Comparison of ENCODE assay signal across 10 mouse cellular contexts in genomic region chr9:22066433-22066832, GRCm38 (mm10). TPM values are rescaled to one million over a fixed set of nuclear protein-coding genes. Genes with fewer than 3 reads are reported as not detected.
DNase-seq lines count a peak whose midpoint lies in the region; ATAC-seq and TF ChIP-seq lines count a peak whose summit lies in the region.
"Had no signal": no experiment of that assay in that cellular context is flagged by ENCODE, and none has a peak within 500 bp of the region (broad histone marks: within the 10 kb centered on the region; RNA-seq: fewer than 3 reads in every experiment).

No protein-coding gene starts in this region.

- WGBS in intestine, postnatal 0 days: 71% methylated on average over 3 of the region's 3 CpGs
- WGBS in intestine, embryonic 16.5 days: 77% methylated on average over 3 of the region's 3 CpGs
- 65% methylated on average over 3 of the region's 3 CpGs for WGBS in limb, embryonic 11.5 days

- no peak overlapping the region for H3K4me2 ChIP-seq in intestine, postnatal 0 days (replicated peaks; ENCODE audit: low read depth)
- no peak overlapping the region for H3K4me2 ChIP-seq in intestine, embryonic 16.5 days (ENCODE audit: low read depth, low read length)
- no peak overlapping the region for H3K4me2 ChIP-seq in limb, embryonic 11.5 days (ENCODE audit: low read depth, severe bottlenecking)
- H3K4me2 ChIP-seq: limb, embryonic 13.5 days had no signal

- peak; percentile 92 for TF ChIP-seq RAD21 in MEL (IDR thresholded peaks at IDR 0.05; ENCODE audit: low read depth, low read length)

- H3K27ac ChIP-seq in intestine, postnatal 0 days (ENCODE audit: low read depth, low read length): no peak overlapping the region
- H3K27ac ChIP-seq in intestine, embryonic 16.5 days (ENCODE audit: low read length): no peak overlapping the region
- H3K27ac ChIP-seq in MEL (ENCODE audit: control insufficient read depth, low read depth, low read length): no peak overlapping the region
- H3K27ac ChIP-seq in limb, embryonic 11.5 days (replicated peaks; ENCODE audit: low read depth, low read length): no peak overlapping the region
- H3K27ac ChIP-seq: limb, embryonic 13.5 days had no signal

- H3K9me3 ChIP-seq in intestine, postnatal 0 days (ENCODE audit: control insufficient read depth): no peaks in the 10 kb centered on the region
- H3K9me3 ChIP-seq in intestine, embryonic 16.5 days (ENCODE audit: control insufficient read depth, low read length): no peaks in the 10 kb centered on the region
- no peaks in the 10 kb centered on the region for H3K9me3 ChIP-seq in MEL (replicated peaks; ENCODE audit: insufficient read depth, low read length)
- no peaks in the 10 kb centered on the region for H3K9me3 ChIP-seq in limb, embryonic 11.5 days (ENCODE audit: control insufficient read depth, low read length)
- H3K9me3 ChIP-seq: limb, embryonic 13.5 days had no signal

- peak; percentile 24 for DNase-seq in A20 (ENCODE audit: low read depth, low spot score)
- DNase-seq in MEL (ENCODE audit: low read depth, low spot score): peak; percentile 81
- DNase-seq in cerebellum, postnatal 10 days: peak; percentile 84 to 85
- peak; percentile 54 for DNase-seq in limb, embryonic 11.5 days (ENCODE audit: low spot score)
- DNase-seq in spleen, postnatal 14 days (ENCODE audit: low spot score in 2 of 2): peak; percentile 37 to 54
- DNase-seq in layer of hippocampus, adult 8-10 months (ENCODE audit: low spot score in 2 of 2): no peak

- no peaks in the 10 kb centered on the region for H3K27me3 ChIP-seq in intestine, postnatal 0 days (replicated peaks; ENCODE audit: control insufficient read depth, insufficient read depth, low read length)
- H3K27me3 ChIP-seq in intestine, embryonic 16.5 days (replicated peaks; ENCODE audit: control insufficient read depth, insufficient read depth, low read length): no peaks in the 10 kb centered on the region
- H3K27me3 ChIP-seq in MEL (ENCODE audit: control insufficient read depth in 1 of 2, insufficient read depth in 2 of 2, low read length in 2 of 2): no peaks in the 10 kb centered on the region
- no peaks in the 10 kb centered on the region for H3K27me3 ChIP-seq in limb, embryonic 11.5 days (ENCODE audit: control insufficient read depth, insufficient read depth, low read length)
- H3K27me3 ChIP-seq: limb, embryonic 13.5 days had no signal

- TF ChIP-seq EP300 in MEL (IDR thresholded peaks at IDR 0.05; ENCODE audit: low read depth in 1 of 2, low read length in 2 of 2): no peak

- no peak for ATAC-seq in intestine, postnatal 0 days
- no peak for ATAC-seq in intestine, embryonic 16.5 days
- ATAC-seq in limb, embryonic 11.5 days (ENCODE audit: insufficient number of reproducible peaks, low FRiP score, low TSS enrichment, low read depth): no peak

- no peak overlapping the region for H3K9ac ChIP-seq in intestine, postnatal 0 days (ENCODE audit: low read depth, low read length)
- no peak overlapping the region for H3K9ac ChIP-seq in intestine, embryonic 16.5 days (ENCODE audit: low read depth, low read length)
- H3K9ac ChIP-seq in MEL (ENCODE audit: control insufficient read depth, low read depth, low read length, poor library complexity, severe bottlenecking): no peak overlapping the region
- H3K9ac ChIP-seq in limb, embryonic 11.5 days (ENCODE audit: low read length): no peak overlapping the region
- H3K9ac ChIP-seq: limb, embryonic 13.5 days had no signal

- no peak for TF ChIP-seq POLR2A in MEL (IDR thresholded peaks at IDR 0.05; ENCODE audit: control insufficient read depth in 1 of 2, insufficient read depth in 1 of 2, low read depth in 1 of 2, low read length in 2 of 2, poor library complexity in 1 of 2)

- peak; percentile 93 for TF ChIP-seq CTCF in intestine, postnatal 0 days (IDR thresholded peaks at IDR 0.05; ENCODE audit: low read depth)
- peak; percentile 98 to 99 (median 98) for TF ChIP-seq CTCF in MEL (IDR thresholded peaks at IDR 0.05 in 2 of 3, conservative IDR thresholded peaks at IDR 0.05 in 1 of 3; ENCODE audit: control insufficient read depth in 1 of 3, insufficient read depth in 1 of 3, low read depth in 2 of 3, low read length in 3 of 3, poor library complexity in 1 of 3, severe bottlenecking in 1 of 3)

- H3K4me3 ChIP-seq in intestine, postnatal 0 days (ENCODE audit: low read depth, low read length): no peak overlapping the region
- H3K4me3 ChIP-seq in intestine, embryonic 16.5 days (ENCODE audit: low read length): no peak overlapping the region
- H3K4me3 ChIP-seq in MEL (ENCODE audit: control insufficient read depth in 1 of 2, insufficient read depth in 1 of 2, low read depth in 2 of 2, low read length in 2 of 2): no peak overlapping the region
- H3K4me3 ChIP-seq in limb, embryonic 11.5 days (ENCODE audit: low read depth, low read length): no peak overlapping the region
- H3K4me3 ChIP-seq: limb, embryonic 13.5 days had no signal

- peaks cover 44% of the 10 kb centered on the region for H3K36me3 ChIP-seq in intestine, postnatal 0 days (ENCODE audit: control insufficient read depth, insufficient read depth)
- H3K36me3 ChIP-seq in intestine, embryonic 16.5 days (ENCODE audit: control insufficient read depth, insufficient read depth, low read length): peaks cover 24% of the 10 kb centered on the region
- H3K36me3 ChIP-seq in MEL (ENCODE audit: control insufficient read depth in 1 of 2, insufficient read depth in 2 of 2, low read length in 2 of 2): peaks cover 3 to 8% of the 10 kb centered on the region in 2 experiments
- H3K36me3 ChIP-seq in limb, embryonic 11.5 days (ENCODE audit: control insufficient read depth, insufficient read depth, low read length): peaks cover 14% of the 10 kb centered on the region; the same call in 1 of the 2 replicates

- H3K4me1 ChIP-seq in intestine, postnatal 0 days (replicated peaks; ENCODE audit: control insufficient read depth, insufficient read depth, low read length): no peaks in the 10 kb centered on the region
- peaks cover 7% of the 10 kb centered on the region for H3K4me1 ChIP-seq in intestine, embryonic 16.5 days (ENCODE audit: control insufficient read depth, insufficient read depth, low read length)
- H3K4me1 ChIP-seq in MEL (ENCODE audit: control insufficient read depth in 1 of 2, insufficient read depth in 2 of 2, low read length in 2 of 2): peaks cover 1 to 6% of the 10 kb centered on the region in 2 experiments
- peaks cover 5% of the 10 kb centered on the region; the same call in 1 of the 2 replicates for H3K4me1 ChIP-seq in limb, embryonic 11.5 days (ENCODE audit: control insufficient read depth, insufficient read depth, low read length)

- H3K79me2 ChIP-seq in MEL (ENCODE audit: control insufficient read depth, insufficient read depth, low read length, poor library complexity): peaks cover 6% of the 10 kb centered on the region

TF ChIP-seq in MEL, 35 proteins besides CTCF, POLR2A, EP300 and RAD21 (continues in another document):
- TF ChIP-seq SMC3 (IDR thresholded peaks at IDR 0.05; ENCODE audit: low read depth, low read length): peak; percentile 99

RNA-seq across cellular contexts. Expression of gene Gm49318, which starts 4.6 kb away (rescaled TPM):
- polyA plus RNA-seq in intestine, postnatal 0 days (2015; fragmentation: Nextera tagmentation; extraction: Ambion mirVana): not detected in 2 replicates
- not detected in 2 replicates for polyA plus RNA-seq in intestine, embryonic 16.5 days (2015; fragmentation: Nextera tagmentation; extraction: Ambion mirVana)
- total RNA-seq in MEL (2012; rRNA removed): not detected in 2 replicates
- polyA plus RNA-seq in MEL (2012; ENCODE audit: insufficient read depth in 1 of 2, insufficient read length in 2 of 2, low read depth in 1 of 2, low replicate concordance in 2 of 2, missing spikeins in 1 of 2): not detected
- not detected in 2 replicates for polyA plus RNA-seq in limb, embryonic 11.5 days (2014; fragmentation: Nextera tagmentation; extraction: Ambion mirVana)
- total RNA-seq in layer of hippocampus, adult 8-10 months (2022): not detected
- polyA plus RNA-seq: limb, embryonic 13.5 days; stomach, embryonic 16.5 days had no signal

RNA-seq across cellular contexts. Expression of gene Zfp653, which starts 4.7 kb away (rescaled TPM):
- 4.2 and 4.5 TPM in 2 replicates for polyA plus RNA-seq in intestine, postnatal 0 days (2015; fragmentation: Nextera tagmentation; extraction: Ambion mirVana)
- polyA plus RNA-seq in intestine, embryonic 16.5 days (2015; fragmentation: Nextera tagmentation; extraction: Ambion mirVana): 9.2 and 9.7 TPM in 2 replicates
- total RNA-seq in MEL (2012; rRNA removed): 16.7 and 19.2 TPM in 2 replicates
- 10 to 100 TPM in 1 of 2 experiments, not detected in 1; 40.4 TPM for polyA plus RNA-seq in MEL (2012; ENCODE audit: insufficient read depth in 1 of 2, insufficient read length in 2 of 2, low read depth in 1 of 2, low replicate concordance in 2 of 2, missing spikeins in 1 of 2)
- polyA plus RNA-seq in limb, embryonic 11.5 days (2014; fragmentation: Nextera tagmentation; extraction: Ambion mirVana): 5.8 and 8.7 TPM in 2 replicates
- 10 to 100 TPM; 22.9 to 26.6 (median 23.9) TPM for total RNA-seq in layer of hippocampus, adult 8-10 months (2022)

RNA-seq across cellular contexts. Expression of gene Elavl3, which starts 14.6 kb away (rescaled TPM):
- 0.78 and 0.99 TPM in 2 replicates for polyA plus RNA-seq in intestine, postnatal 0 days (2015; fragmentation: Nextera tagmentation; extraction: Ambion mirVana)
- polyA plus RNA-seq in intestine, embryonic 16.5 days (2015; fragmentation: Nextera tagmentation; extraction: Ambion mirVana): 1.5 and 1.9 TPM in 2 replicates
- 0.15 and 0.20 TPM in 2 replicates for total RNA-seq in MEL (2012; rRNA removed)
- polyA plus RNA-seq in MEL (2012; ENCODE audit: insufficient read depth in 1 of 2, insufficient read length in 2 of 2, low read depth in 1 of 2, low replicate concordance in 2 of 2, missing spikeins in 1 of 2): 1 to 10 TPM in 1 of 2 experiments, not detected in 1; 1.1 TPM
- polyA plus RNA-seq in limb, embryonic 11.5 days (2014; fragmentation: Nextera tagmentation; extraction: Ambion mirVana): 0.10 and 0.11 TPM in 2 replicates
- total RNA-seq in layer of hippocampus, adult 8-10 months (2022): 100 to 1,000 TPM; 126 to 166 (median 145) TPM

RNA-seq across cellular contexts. Expression of gene Ecsit, which starts 18.8 kb away (rescaled TPM):
- 23.8 and 25.3 TPM in 2 replicates for polyA plus RNA-seq in intestine, postnatal 0 days (2015; fragmentation: Nextera tagmentation; extraction: Ambion mirVana)
- 50.8 and 54.2 TPM in 2 replicates for polyA plus RNA-seq in intestine, embryonic 16.5 days (2015; fragmentation: Nextera tagmentation; extraction: Ambion mirVana)
- 167 and 183 TPM in 2 replicates for total RNA-seq in MEL (2012; rRNA removed)
- polyA plus RNA-seq in MEL (2012; ENCODE audit: insufficient read depth in 1 of 2, insufficient read length in 2 of 2, low read depth in 1 of 2, low replicate concordance in 2 of 2, missing spikeins in 1 of 2): 100 to 1,000 TPM in 1 of 2 experiments, 10 to 100 TPM in 1; 87.6 to 211 TPM
- polyA plus RNA-seq in limb, embryonic 11.5 days (2014; fragmentation: Nextera tagmentation; extraction: Ambion mirVana): 29.1 and 29.9 TPM in 2 replicates
- total RNA-seq in layer of hippocampus, adult 8-10 months (2022): 10 to 100 TPM; 43.7 to 51.6 (median 45.7) TPM

RNA-seq across cellular contexts. Expression of gene Cnn1, which starts 32.6 kb away (rescaled TPM):
- 419 and 432 TPM in 2 replicates for polyA plus RNA-seq in intestine, postnatal 0 days (2015; fragmentation: Nextera tagmentation; extraction: Ambion mirVana)
- polyA plus RNA-seq in intestine, embryonic 16.5 days (2015; fragmentation: Nextera tagmentation; extraction: Ambion mirVana): 324 and 348 TPM in 2 replicates
- total RNA-seq in MEL (2012; rRNA removed): 0.10 and 0.19 TPM in 2 replicates
- polyA plus RNA-seq in MEL (2012; ENCODE audit: insufficient read depth in 1 of 2, insufficient read length in 2 of 2, low read depth in 1 of 2, low replicate concordance in 2 of 2, missing spikeins in 1 of 2): under 1 TPM in 1 of 2 experiments, not detected in 1; 0.06 TPM
- 0.84 and 0.89 TPM in 2 replicates for polyA plus RNA-seq in limb, embryonic 11.5 days (2014; fragmentation: Nextera tagmentation; extraction: Ambion mirVana)
- total RNA-seq in layer of hippocampus, adult 8-10 months (2022): 1 to 10 TPM in 3 of 4 experiments, under 1 TPM in 1; 0.63 to 3.0 (median 1.0) TPM

Comparison
In these comparisons a context has a peak if more than half of its experiments do, and no peak if none do; other contexts are left out.
1. DNase-seq: peak in A20 (single experiment), MEL (single experiment), cerebellum, postnatal 10 days (2 of 2), limb, embryonic 11.5 days (single experiment) and spleen, postnatal 14 days (2 of 2); none in layer of hippocampus, adult 8-10 months (0 of 2).